Mouse (Mus musculus): ENCODE measurements around the gene Ifna7.

- no peak for TF ChIP-seq CTCF (IDR thresholded peaks at IDR 0.05)
- TF ChIP-seq POLR2A (IDR thresholded peaks at IDR 0.05; ENCODE audit: insufficient read depth, low read depth, low read length): no peak
Measured at GRCm38 (mm10) chr4:88840058-88840457, 24.0 kb downstream of the Ifna7 start.
